Mouse (Mus musculus) mature B cell (primary cell): Measurements from ENCODE around the gene Fbxl4.

Experiments used
- in situ Hi-C: fragments of 300-500 bp; cut with MboI; formaldehyde crosslinking; loops from 2 replicates; pipeline ENCODE4 v1.14.3; 2019

The Fbxl4 gene

GRCm38 (mm10) chr4:22476967-22477710 lies 119.8 kb downstream of the Fbxl4 start:
- in situ Hi-C loops = no loop called here

- in situ Hi-C loops = no loop called here
Measured at GRCm38 (mm10) chr4:22477711-22478230, 120.4 kb downstream of the Fbxl4 start.

- in situ Hi-C loops = no loop called here
Measured at GRCm38 (mm10) chr4:22478488-22479367, 121.4 kb downstream of the Fbxl4 start.

GRCm38 (mm10) chr4:22479368-22480090 lies 122.2 kb downstream of the Fbxl4 start:
- in situ Hi-C loops = no loop called here

- in situ Hi-C loops = no loop called here
Measured at GRCm38 (mm10) chr4:22480091-22480857, 122.9 kb downstream of the Fbxl4 start.

- in situ Hi-C loops = no loop called here
Measured at GRCm38 (mm10) chr4:22480858-22481205, 123.5 kb downstream of the Fbxl4 start.

GRCm38 (mm10) chr4:22482118-22482517 lies 124.8 kb downstream of the Fbxl4 start:
- in situ Hi-C loops = no loop called here

- in situ Hi-C loops = no loop called here
Measured at GRCm38 (mm10) chr4:22482756-22483280, 125.5 kb downstream of the Fbxl4 start.

- in situ Hi-C loops = no loop called here
Measured at GRCm38 (mm10) chr4:22483548-22483947, 126.2 kb downstream of the Fbxl4 start.
